21 mouse cellular contexts compared by ENCODE assay signal in genomic region chr12:35314035-35314434, GRCm38 (mm10).
DNase-seq lines count a peak whose midpoint lies in the region; ATAC-seq and TF ChIP-seq lines count a peak whose summit lies in the region.
"Had no signal": no experiment of that assay in that cellular context is flagged by ENCODE, and none has a peak within 500 bp of the region (broad histone marks: within the 10 kb centered on the region; RNA-seq: fewer than 3 reads in every experiment).

No protein-coding gene starts in this region.

- H3K27me3 ChIP-seq in hindbrain, embryonic 13.5 days: no peaks in the 10 kb centered on the region
- no peaks in the 10 kb centered on the region for H3K27me3 ChIP-seq in hindbrain, embryonic 14.5 days (ENCODE audit: control insufficient read depth, insufficient read depth, low read length)
- H3K27me3 ChIP-seq in liver, postnatal 0 days (ENCODE audit: insufficient read depth, low read length): no peaks in the 10 kb centered on the region
- no peaks in the 10 kb centered on the region for H3K27me3 ChIP-seq in liver, embryonic 11.5 days (replicated peaks; ENCODE audit: control insufficient read depth, insufficient read depth, low read length)
- H3K27me3 ChIP-seq in neural tube, embryonic 13.5 days: no peaks in the 10 kb centered on the region
- H3K27me3 ChIP-seq: forebrain, embryonic 13.5 days; hindbrain, embryonic 12.5 days had no signal

- TF ChIP-seq CTCF in liver, postnatal 0 days (IDR thresholded peaks at IDR 0.05; ENCODE audit: low read depth): no peak

- no peaks in the 10 kb centered on the region for H3K9me3 ChIP-seq in hindbrain, embryonic 13.5 days
- no peaks in the 10 kb centered on the region for H3K9me3 ChIP-seq in hindbrain, embryonic 14.5 days (ENCODE audit: control insufficient read depth, low read length)
- no peaks in the 10 kb centered on the region for H3K9me3 ChIP-seq in liver, postnatal 0 days (ENCODE audit: low read length)
- no peaks in the 10 kb centered on the region for H3K9me3 ChIP-seq in liver, embryonic 11.5 days (ENCODE audit: control insufficient read depth, low read length)
- H3K9me3 ChIP-seq in neural tube, embryonic 13.5 days: no peaks in the 10 kb centered on the region
- H3K9me3 ChIP-seq: forebrain, embryonic 10.5 days; forebrain, embryonic 13.5 days; hindbrain, embryonic 12.5 days had no signal

- no peak overlapping the region for H3K4me3 ChIP-seq in hindbrain, embryonic 13.5 days
- H3K4me3 ChIP-seq in hindbrain, embryonic 14.5 days (replicated peaks; ENCODE audit: low read length): no peak overlapping the region
- H3K4me3 ChIP-seq in liver, postnatal 0 days (ENCODE audit: low read depth, low read length): no peak overlapping the region
- no peak overlapping the region for H3K4me3 ChIP-seq in liver, embryonic 11.5 days (ENCODE audit: low read depth, low read length)
- H3K4me3 ChIP-seq in neural tube, embryonic 13.5 days: no peak overlapping the region
- H3K4me3 ChIP-seq: forebrain, embryonic 10.5 days; forebrain, embryonic 13.5 days; hindbrain, embryonic 12.5 days had no signal

- H3K27ac ChIP-seq in hindbrain, embryonic 13.5 days: peak overlapping the region; percentile 44; the same call in 1 of the 2 replicates
- H3K27ac ChIP-seq in hindbrain, embryonic 14.5 days: no peak overlapping the region
- no peak overlapping the region for H3K27ac ChIP-seq in liver, postnatal 0 days (ENCODE audit: low read depth)
- H3K27ac ChIP-seq in liver, embryonic 11.5 days (ENCODE audit: low read depth, low read length): no peak overlapping the region
- peak overlapping the region; percentile 39; the same call in 1 of the 2 replicates for H3K27ac ChIP-seq in neural tube, embryonic 13.5 days (replicated peaks)
- H3K27ac ChIP-seq: hindbrain, embryonic 12.5 days had no signal

- ATAC-seq in hindbrain, embryonic 13.5 days (ENCODE audit: low FRiP score): no peak; the same call in 1 of the 2 replicates
- no peak for ATAC-seq in hindbrain, embryonic 14.5 days (ENCODE audit: low FRiP score)
- ATAC-seq in liver, postnatal 0 days: peak; percentile 91
- ATAC-seq in liver, embryonic 11.5 days (replicated peaks; ENCODE audit: low FRiP score): no peak
- ATAC-seq in neural tube, embryonic 13.5 days (ENCODE audit: low read depth): no peak
- ATAC-seq: activated CD4-positive, CD25-positive, alpha-beta regulatory T cell, adult 4 months had no signal

- no peak overlapping the region for H3K4me2 ChIP-seq in hindbrain, embryonic 13.5 days
- no peak overlapping the region for H3K4me2 ChIP-seq in hindbrain, embryonic 14.5 days (replicated peaks)
- H3K4me2 ChIP-seq in liver, postnatal 0 days (ENCODE audit: low read depth, low read length): no peak overlapping the region
- H3K4me2 ChIP-seq in liver, embryonic 11.5 days: no peak overlapping the region
- H3K4me2 ChIP-seq in neural tube, embryonic 13.5 days: no peak overlapping the region
- H3K4me2 ChIP-seq: forebrain, embryonic 13.5 days; heart, embryonic 11.5 days; hindbrain, embryonic 12.5 days had no signal

- H3K4me1 ChIP-seq in hindbrain, embryonic 13.5 days (replicated peaks): no peaks in the 10 kb centered on the region; the same call in 1 of the 2 replicates
- H3K4me1 ChIP-seq in hindbrain, embryonic 14.5 days (replicated peaks; ENCODE audit: control insufficient read depth, insufficient read depth, low read length): no peaks in the 10 kb centered on the region; the same call in 1 of the 2 replicates
- H3K4me1 ChIP-seq in liver, postnatal 0 days (ENCODE audit: insufficient read depth): no peaks in the 10 kb centered on the region
- H3K4me1 ChIP-seq in liver, embryonic 11.5 days (replicated peaks; ENCODE audit: control insufficient read depth, insufficient read depth, low read length): no peaks in the 10 kb centered on the region
- peaks cover 8% of the 10 kb centered on the region; the same call in 1 of the 2 replicates for H3K4me1 ChIP-seq in neural tube, embryonic 13.5 days (replicated peaks)

- TF ChIP-seq EP300 in liver, postnatal 0 days (IDR thresholded peaks at IDR 0.05; ENCODE audit: low read depth): no peak

- H3K36me3 ChIP-seq in hindbrain, embryonic 13.5 days: no peaks in the 10 kb centered on the region
- no peaks in the 10 kb centered on the region for H3K36me3 ChIP-seq in hindbrain, embryonic 14.5 days (replicated peaks; ENCODE audit: control insufficient read depth, insufficient read depth)
- H3K36me3 ChIP-seq in liver, postnatal 0 days (replicated peaks; ENCODE audit: insufficient read depth, low read length): no peaks in the 10 kb centered on the region
- H3K36me3 ChIP-seq in liver, embryonic 11.5 days (ENCODE audit: control insufficient read depth, insufficient read depth, low read length): no peaks in the 10 kb centered on the region
- no peaks in the 10 kb centered on the region for H3K36me3 ChIP-seq in neural tube, embryonic 13.5 days
- H3K36me3 ChIP-seq: forebrain, embryonic 10.5 days; hindbrain, embryonic 12.5 days had no signal

- WGBS in hindbrain, embryonic 13.5 days: 83% methylated on average over 2 of the region's 2 CpGs
- 78% methylated on average over 2 of the region's 2 CpGs for WGBS in hindbrain, embryonic 14.5 days
- 51% methylated on average over 2 of the region's 2 CpGs for WGBS in liver, postnatal 0 days (ENCODE audit: insufficient replicate concordance)
- 81% methylated on average over 2 of the region's 2 CpGs for WGBS in liver, embryonic 11.5 days
- 77% methylated on average over 2 of the region's 2 CpGs for WGBS in neural tube, embryonic 13.5 days

- no peak for DNase-seq in hindbrain, embryonic 14.5 days (ENCODE audit: low spot score)
- DNase-seq in liver, postnatal 0 days: no peak
- DNase-seq in liver, embryonic 11.5 days (ENCODE audit: low spot score): no peak
- DNase-seq in neural tube, embryonic 10.5 days (ENCODE audit: extremely low spot score, low spot score): no peak
- DNase-seq in spleen, adult 12 weeks (ENCODE audit: low spot score): no peak
- DNase-seq: adrenal gland, adult 8-10 months; adrenal gland, postnatal 25 days; cerebellum, adult 11-12 months; cerebellum, adult 8-10 months; cerebellum, postnatal 10 days; cerebellum, postnatal 36 days; gastrocnemius, postnatal 10 days; gastrocnemius, postnatal 36 days; heart, adult 11 months had no signal

- H3K9ac ChIP-seq in hindbrain, embryonic 13.5 days: no peak overlapping the region
- no peak overlapping the region for H3K9ac ChIP-seq in hindbrain, embryonic 14.5 days
- no peak overlapping the region for H3K9ac ChIP-seq in liver, postnatal 0 days (replicated peaks)
- no peak overlapping the region for H3K9ac ChIP-seq in liver, embryonic 11.5 days (ENCODE audit: low read depth, low read length)
- H3K9ac ChIP-seq in neural tube, embryonic 13.5 days: no peak overlapping the region
- H3K9ac ChIP-seq: forebrain, embryonic 13.5 days; hindbrain, embryonic 12.5 days had no signal

Comparison
In these comparisons a context has a peak if more than half of its experiments do, and no peak if none do; other contexts are left out.
1. H3K27ac ChIP-seq: peak in hindbrain, embryonic 13.5 days (single experiment) and neural tube, embryonic 13.5 days (single experiment); none in hindbrain, embryonic 14.5 days (single experiment), liver, postnatal 0 days (single experiment) and liver, embryonic 11.5 days (single experiment).